Mouse (Mus musculus) embryonic stem cell, embryonic (primary cell): ENCODE data around the gene Gpha2.

Experiments used
- CTCF ChIA-PET, 4 experiments: fragments of 300-600 bp in 2 of 4; fragments of 350-600 bp in 2 of 4; sonication (Branson Sonifier 250); formaldehyde crosslinking; loops; one replicate each; lab custom pipeline; 2022; ENCODE audit warnings: inconsistent platforms in 2 of 4; lab: Charles Lee
- POLR2A ChIA-PET, 4 experiments: fragments of 300-600 bp in 2 of 4; fragments of 350-600 bp in 2 of 4; sonication (Branson Sonifier 250); formaldehyde crosslinking; loops; one replicate each; lab custom pipeline; 2022; ENCODE audit warnings: antibody characterized with exemption in 4 of 4, inconsistent platforms in 1 of 4; lab: Charles Lee

Gene Gpha2

DNA sequence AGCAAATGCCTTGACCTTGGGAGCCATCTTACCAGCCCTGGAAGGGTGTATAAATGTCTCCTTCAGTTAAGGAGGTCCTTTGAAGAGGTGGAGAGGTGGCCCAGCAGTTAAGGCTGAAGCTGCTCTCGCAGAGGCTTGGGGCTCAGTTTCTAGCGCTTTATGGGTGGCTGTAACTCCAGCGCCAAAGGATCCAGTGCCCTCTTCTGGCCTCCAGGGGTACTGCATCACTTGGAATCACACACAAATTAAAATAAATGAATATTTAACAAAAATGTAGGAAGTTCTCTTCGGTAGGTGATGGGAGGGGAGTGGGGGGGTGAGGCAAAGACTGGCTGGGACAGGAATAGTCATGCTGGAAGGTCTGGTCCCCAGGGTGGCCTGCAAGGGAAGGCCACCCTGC, 34.8 kb downstream of the Gpha2 start:
- CTCF ChIA-PET = interaction anchor here (0.6 to 5.7 kb wide), 40 partner anchors 9 to 612 kb away, joined by 3 to 63 read pairs (median 4); partner anchors contain the start of genes Cdc42bpg (in 2 of the 4), Ehd1 (in 2 of the 4), Men1 (in 2 of the 4) and Arl2 (in 1 of the 4)
- POLR2A ChIA-PET = interaction anchor here in 2 of 4 experiments (0.6 to 34.9 kb wide), 12 partner anchors 9 to 784 kb away, joined by 3 to 829 read pairs (median 4); partner anchors contain the start of genes Cdc42bpg (in 1 of the 2), Map4k2 (in 1 of the 2), Men1 (in 1 of the 2) and Sf1 (in 1 of the 2)

DNA sequence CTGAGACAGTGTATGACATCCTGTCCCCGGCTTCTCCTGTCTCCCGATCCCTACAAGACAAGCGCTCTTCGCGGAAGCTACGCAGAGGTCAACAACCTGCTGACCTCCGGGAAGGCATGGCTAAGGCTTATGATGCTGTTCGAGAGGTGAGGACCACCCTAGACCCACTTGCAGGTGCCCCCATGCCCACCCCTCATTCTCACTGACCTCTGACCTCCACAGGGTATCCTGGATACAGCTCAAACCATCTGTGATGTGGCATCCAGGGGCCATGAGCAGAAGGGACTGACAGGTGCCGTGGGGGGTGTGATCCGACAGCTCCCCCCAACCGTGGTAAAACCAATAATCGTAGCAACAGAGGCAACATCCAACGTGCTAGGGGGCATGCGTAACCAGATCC, 35.2 kb downstream of the Gpha2 start:
- CTCF ChIA-PET = interaction anchor here (0.7 to 5.7 kb wide), 30 partner anchors 9 to 613 kb away, joined by 3 to 63 read pairs (median 4); partner anchors contain the start of genes Men1 (in 2 of the 4), Arl2 (in 1 of the 4), Atg2a (in 1 of the 4) and Cdc42bpg (in 1 of the 4)
- POLR2A ChIA-PET = interaction anchor here in 2 of 4 experiments (0.6 to 34.9 kb wide), 11 partner anchors 9 to 783 kb away, joined by 3 to 829 read pairs (median 4); partner anchors contain the start of genes Cdc42bpg (in 1 of the 2), Map4k2 (in 1 of the 2) and Sf1 (in 1 of the 2)

DNA sequence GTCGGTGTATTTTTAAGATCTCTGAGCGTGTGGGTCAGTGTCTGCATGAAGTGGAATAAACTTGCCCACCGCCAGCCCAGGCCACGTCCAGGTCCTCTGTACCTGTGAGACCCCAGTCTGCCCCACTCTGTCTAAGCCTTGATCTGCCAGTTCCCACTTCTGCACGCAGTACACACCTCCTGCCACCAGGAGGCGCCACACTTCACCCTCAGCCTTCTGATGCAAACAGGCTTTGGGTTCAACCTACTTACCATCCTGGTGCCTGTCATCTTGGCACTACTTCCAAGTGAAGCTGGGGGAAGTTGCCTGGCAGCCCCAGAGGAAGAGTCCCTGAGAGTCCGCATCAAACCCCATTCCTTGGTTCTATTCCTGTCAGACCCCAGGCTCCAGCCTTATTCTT, 36.0 kb downstream of the Gpha2 start:
- ChIA-PET CTCF (interaction anchor here (0.7 to 8.2 kb wide), 21 partner anchors 9 to 262 kb away, joined by 3 to 66 read pairs (median 4); partner anchors contain the start of genes Cdc42bpg (in 2 of the 4), Ehd1 (in 1 of the 4), Map4k2 (in 1 of the 4) and Men1 (in 1 of the 4)), POLR2A (interaction anchor here in 2 of 4 experiments (0.7 to 34.9 kb wide), 14 partner anchors 8 to 121 kb away, joined by 3 to 829 read pairs (median 6); partner anchors contain the start of genes Ehd1 (in 2 of the 2), Arl2 (in 1 of the 2), Atg2a (in 1 of the 2) and Batf2 (in 1 of the 2))

DNA sequence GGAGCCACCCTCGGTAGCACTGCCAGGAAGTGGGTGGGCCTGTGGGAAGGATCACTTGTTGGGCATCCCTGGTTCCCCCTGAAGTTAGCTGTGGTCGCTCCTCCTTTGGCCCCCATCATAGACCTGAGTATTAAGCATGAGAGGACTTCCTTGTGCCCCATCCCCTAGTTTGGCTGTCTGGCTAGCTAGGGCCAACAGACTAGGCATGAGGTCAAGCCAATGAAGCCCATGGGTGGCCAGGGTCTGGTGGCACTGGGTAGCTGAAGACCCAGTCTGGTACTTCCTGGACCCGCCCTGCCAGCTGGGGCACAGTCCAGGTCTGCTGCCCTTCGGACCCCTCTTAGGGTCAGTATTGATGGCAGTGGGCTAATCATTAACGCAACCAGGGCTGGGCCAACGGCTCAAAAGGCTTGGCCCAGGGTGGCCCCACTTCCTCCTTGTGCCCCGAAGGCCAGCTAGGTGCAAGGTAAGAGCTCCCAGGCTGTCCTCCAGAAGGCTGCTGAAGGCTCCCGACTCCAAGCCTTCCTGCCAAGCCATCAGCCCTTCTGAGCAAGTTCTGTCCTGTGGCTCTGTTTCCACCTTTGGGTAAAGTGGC, 36.8 kb downstream of the Gpha2 start:
- CTCF ChIA-PET = interaction anchor here (0.6 to 8.2 kb wide), 31 partner anchors 8 to 261 kb away, joined by 3 to 66 read pairs (median 3); partner anchors contain the start of genes Cdc42bpg (in 3 of the 4), Men1 (in 2 of the 4), Arl2 (in 1 of the 4) and Ehd1 (in 1 of the 4)
- POLR2A ChIA-PET = interaction anchor here (0.6 to 34.9 kb wide), 31 partner anchors 9 to 196 kb away, joined by 3 to 829 read pairs (median 5); partner anchors contain the start of genes Ehd1 (in 2 of the 4), Arl2 (in 1 of the 4), Atg2a (in 1 of the 4) and Batf2 (in 1 of the 4)

DNA sequence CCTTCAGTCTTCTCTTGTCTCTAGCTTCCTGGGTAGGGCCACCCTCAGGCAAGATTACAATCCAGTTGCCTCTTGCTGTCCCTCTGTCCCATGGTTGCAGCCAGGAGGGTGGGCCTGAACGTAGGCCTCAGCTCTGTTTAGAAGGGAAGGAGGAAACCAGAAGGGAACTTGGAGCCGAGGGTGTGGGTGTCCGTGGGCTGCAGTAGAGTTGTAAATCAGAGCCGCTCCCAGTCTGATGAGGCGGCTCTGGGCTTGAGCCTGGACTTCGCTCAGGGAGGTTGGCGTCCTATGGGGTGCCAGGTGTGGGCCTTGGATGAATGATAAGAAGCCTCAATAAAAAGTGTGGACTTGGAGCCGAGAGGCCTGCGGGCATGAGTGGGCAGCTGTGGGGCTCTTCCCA, 38.0 kb downstream of the Gpha2 start:
- ChIA-PET CTCF (interaction anchor here (0.7 to 8.2 kb wide), 26 partner anchors 11 to 184 kb away, joined by 3 to 66 read pairs (median 4); partner anchors contain the start of genes Cdc42bpg (in 4 of the 4), Ehd1 (in 3 of the 4), Men1 (in 2 of the 4) and Atg2a (in 1 of the 4)), POLR2A (interaction anchor here (0.7 to 34.9 kb wide), 38 partner anchors 9 to 804 kb away, joined by 3 to 829 read pairs (median 4); partner anchors contain the start of genes Atg2a (in 2 of the 4), Ehd1 (in 2 of the 4), Men1 (in 2 of the 4) and Cdc42bpg (in 1 of the 4))

DNA sequence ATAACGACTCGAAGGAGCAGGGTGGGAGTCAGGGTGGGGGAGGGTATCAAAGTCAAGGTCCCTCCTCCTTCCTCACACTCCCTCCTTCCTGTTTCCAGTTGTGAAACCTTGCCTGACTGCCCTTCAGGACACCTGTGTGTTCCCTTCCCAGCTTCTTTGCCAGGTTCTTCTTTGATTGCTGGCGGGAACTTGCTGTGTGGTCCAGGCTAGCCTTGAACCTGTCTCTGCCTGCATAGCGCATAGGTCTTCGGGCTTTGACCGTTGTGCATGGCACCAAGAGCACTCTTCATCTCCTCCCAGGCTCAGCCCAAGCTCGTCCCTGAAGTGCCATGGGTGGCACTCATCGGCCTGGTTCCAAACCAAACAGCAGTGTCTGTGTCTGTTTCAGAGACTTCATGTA, 38.8 kb downstream of the Gpha2 start:
- POLR2A ChIA-PET = interaction anchor here in 2 of 4 experiments (0.8 to 34.9 kb wide), 19 partner anchors 8 to 250 kb away, joined by 3 to 829 read pairs (median 5); partner anchors contain the start of genes Ehd1 (in 2 of the 2), Atg2a (in 1 of the 2), Map4k2 (in 1 of the 2) and Men1 (in 1 of the 2)
- CTCF ChIA-PET = interaction anchor here (0.8 to 8.2 kb wide), 20 partner anchors 9 to 345 kb away, joined by 3 to 66 read pairs (median 5); partner anchors contain the start of genes Cdc42bpg (in 2 of the 4), Ehd1 (in 2 of the 4) and Men1 (in 1 of the 4)

DNA sequence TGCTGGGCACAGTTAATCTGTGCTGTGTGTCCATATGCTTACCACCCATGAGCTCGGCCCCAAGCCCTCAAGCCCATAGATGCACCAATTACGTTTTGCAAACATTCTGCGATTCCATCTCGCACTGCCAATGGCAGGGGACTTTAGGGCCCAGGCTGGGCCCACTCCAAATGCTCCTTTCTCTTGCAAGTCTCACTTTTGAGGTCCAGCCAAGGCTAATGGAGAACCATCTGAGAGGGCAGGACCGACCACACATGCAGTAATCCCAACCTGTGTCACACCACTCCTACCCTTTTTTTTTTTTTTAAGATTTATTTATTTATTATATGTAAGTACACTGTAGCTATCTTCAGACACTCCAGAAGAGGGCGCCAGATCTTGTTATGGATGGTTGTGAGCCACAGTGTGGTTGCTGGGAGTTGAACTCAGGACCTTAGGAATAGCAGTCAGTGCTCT, 39.6 kb downstream of the Gpha2 start:
- CTCF ChIA-PET = interaction anchor here (0.6 to 8.2 kb wide), 42 partner anchors 8 to 791 kb away, joined by 3 to 66 read pairs (median 4); partner anchors contain the start of genes Cdc42bpg (in 4 of the 4), Ehd1 (in 2 of the 4), Capn1 (in 1 of the 4) and Gpha2 (in 1 of the 4)

DNA sequence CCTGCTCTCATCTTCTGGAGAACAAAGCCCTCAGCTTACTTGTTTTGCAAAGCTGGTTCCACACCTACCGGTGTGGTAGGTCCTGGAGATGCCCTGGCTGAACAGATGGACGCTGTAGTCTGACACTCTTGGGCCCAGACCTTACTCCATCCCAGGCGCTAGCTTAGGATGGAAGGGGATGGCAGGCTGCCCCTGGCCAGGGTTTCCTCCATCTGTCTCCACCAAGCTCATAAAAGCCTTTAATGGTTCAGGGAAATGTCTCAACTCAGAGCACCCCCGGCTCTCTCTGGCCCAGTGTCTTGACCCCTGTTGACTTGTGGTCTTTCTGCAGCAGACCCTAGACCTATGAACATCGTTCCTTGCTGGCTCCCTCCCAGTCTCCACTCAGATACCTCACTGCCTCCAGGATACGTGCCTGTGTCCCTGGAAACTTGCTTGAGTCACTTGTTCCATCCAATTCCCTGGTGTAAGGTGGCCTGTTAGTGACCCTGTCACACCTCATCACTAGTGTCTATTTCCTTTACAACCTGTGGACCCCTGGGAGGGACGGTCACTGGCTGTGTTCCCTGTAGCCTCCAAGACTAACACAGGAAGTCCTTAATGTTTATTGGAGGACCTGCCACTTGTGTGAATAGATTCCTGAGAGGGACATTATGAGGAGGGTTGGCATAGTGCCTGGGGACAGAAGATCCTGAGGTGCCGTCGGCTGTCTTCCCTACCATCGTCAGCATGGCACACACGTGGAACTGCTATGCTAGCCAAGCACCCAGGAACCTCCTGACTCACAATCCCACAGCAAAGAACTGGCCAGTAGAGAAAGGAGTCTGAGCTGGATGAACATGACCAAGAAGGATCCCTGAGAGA, 41.4 kb downstream of the Gpha2 start:
- POLR2A ChIA-PET = interaction anchor here (0.8 to 34.9 kb wide), 12 partner anchors 11 to 200 kb away, joined by 3 to 829 read pairs (median 4); partner anchors contain the start of genes Ehd1 (in 2 of the 4), Cdc42bpg (in 1 of the 4), Men1 (in 1 of the 4) and Ppp2r5b (in 1 of the 4)
- CTCF ChIA-PET = interaction anchor here (0.7 to 8.2 kb wide), 18 partner anchors 9 to 301 kb away, joined by 3 to 66 read pairs (median 5); partner anchors contain the start of genes Cdc42bpg (in 2 of the 4), Ehd1 (in 1 of the 4) and Ppp2r5b (in 1 of the 4)

More for the DNA sequence above, 39.6 kb downstream of the Gpha2 start:
- POLR2A ChIA-PET = interaction anchor here (0.6 to 34.9 kb wide), 25 partner anchors 9 to 895 kb away, joined by 3 to 829 read pairs (median 4); partner anchors contain the start of genes Ehd1 (in 4 of the 4), Sf1 (in 2 of the 4), Cdc42bpg (in 1 of the 4) and Map4k2 (in 1 of the 4)

DNA sequence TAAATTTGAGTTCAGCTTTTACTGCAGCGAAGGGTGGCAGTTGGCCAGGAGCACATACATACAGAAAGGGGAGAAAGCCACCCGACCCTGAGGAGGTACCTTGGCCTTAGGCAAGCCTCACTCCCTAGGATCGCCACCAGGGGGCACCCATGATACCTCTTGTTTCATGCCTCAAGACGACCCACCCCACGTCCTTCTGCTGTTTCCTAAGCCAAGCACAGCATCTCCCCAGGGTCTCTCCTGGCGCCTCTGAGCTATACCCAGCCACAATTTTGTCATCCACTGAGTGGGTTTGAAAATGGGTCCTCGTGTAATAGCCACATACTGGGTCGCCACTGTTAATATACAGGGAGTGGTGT, 42.0 kb downstream of the Gpha2 start:
- ChIA-PET CTCF (interaction anchor here (0.5 to 8.2 kb wide), 16 partner anchors 8 to 1471 kb away, joined by 3 to 66 read pairs (median 3); partner anchors contain the start of genes Ehd1 (in 2 of the 4), Cdc42bpg (in 1 of the 4) and Ppp2r5b (in 1 of the 4)), POLR2A (interaction anchor here (0.8 to 34.9 kb wide), 15 partner anchors 10 to 200 kb away, joined by 3 to 829 read pairs (median 5); partner anchors contain the start of genes Cdc42bpg (in 2 of the 4), Ehd1 (in 2 of the 4), Men1 (in 1 of the 4) and Ppp2r5b (in 1 of the 4))

DNA sequence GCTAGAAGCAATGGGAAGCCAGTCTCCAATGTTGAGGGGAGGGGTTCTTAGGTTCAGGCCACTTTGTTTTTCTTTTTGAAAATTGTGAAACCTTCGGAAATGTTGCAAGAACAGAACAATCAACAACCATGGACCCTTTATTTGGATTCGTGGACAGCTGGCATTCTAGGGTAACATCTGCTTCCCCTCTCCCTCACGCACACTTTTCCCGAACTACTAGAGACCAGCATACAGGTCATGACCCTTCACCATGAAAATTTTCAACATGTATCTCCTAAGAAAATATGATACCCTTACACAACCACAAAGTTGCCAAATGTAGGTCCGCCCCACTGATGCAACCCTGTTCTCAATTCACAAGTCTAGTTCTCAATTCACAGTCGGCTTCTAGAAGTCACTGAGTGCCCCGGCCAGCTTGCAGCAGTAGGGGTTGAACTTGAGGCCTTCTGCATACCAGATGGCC, 42.5 kb downstream of the Gpha2 start:
- CTCF ChIA-PET = interaction anchor here (0.5 to 8.2 kb wide), 21 partner anchors 8 to 1471 kb away, joined by 3 to 66 read pairs (median 5); partner anchors contain the start of genes Cdc42bpg (in 3 of the 4), Ehd1 (in 1 of the 4), Men1 (in 1 of the 4) and Ppp2r5b (in 1 of the 4)
- POLR2A ChIA-PET = interaction anchor here in 3 of 4 experiments (0.6 to 34.9 kb wide), 24 partner anchors 10 to 745 kb away, joined by 3 to 829 read pairs (median 6); partner anchors contain the start of genes Atg2a (in 2 of the 3), Cdc42bpg (in 2 of the 3), Ehd1 (in 2 of the 3) and Cdca5 (in 1 of the 3)

DNA sequence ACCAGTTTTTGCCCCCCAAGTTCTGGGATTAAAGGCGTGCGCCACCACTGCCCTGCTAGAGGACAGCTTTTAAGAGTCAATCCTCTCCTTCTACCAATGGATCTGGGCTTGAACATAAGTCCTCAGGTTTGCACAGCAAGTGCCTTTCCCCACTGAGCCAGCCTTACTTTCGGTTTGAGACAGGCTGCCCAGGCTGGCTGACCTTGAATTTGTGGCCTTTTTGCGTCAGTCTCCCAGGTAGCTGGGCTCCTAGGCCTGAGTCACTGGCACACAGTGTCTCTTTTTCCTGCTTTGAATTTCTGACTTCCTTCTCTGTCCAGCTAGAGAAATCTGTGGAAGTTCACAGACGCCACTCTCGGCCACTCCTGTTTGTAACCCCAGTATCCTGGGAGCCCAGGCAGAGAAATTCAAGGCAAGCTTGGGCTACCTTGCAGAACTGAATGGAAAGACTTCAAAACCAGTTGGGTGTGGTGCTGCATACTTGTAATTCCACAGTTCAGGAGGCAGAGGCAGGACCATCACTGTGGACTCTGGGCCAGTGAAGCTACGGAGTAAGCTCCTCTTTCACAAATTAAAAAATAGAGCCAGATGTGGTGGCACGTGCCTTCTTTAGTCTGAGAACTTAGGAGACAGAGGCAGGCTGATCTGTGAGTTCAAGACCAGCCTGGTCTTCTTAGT, 43.8 kb downstream of the Gpha2 start:
- ChIA-PET POLR2A (interaction anchor here (0.5 to 34.9 kb wide), 72 partner anchors 9 to 801 kb away, joined by 3 to 829 read pairs (median 5); partner anchors contain the start of genes Cdc42bpg (in 3 of the 4), Sf1 (in 3 of the 4), Atg2a (in 2 of the 4) and Ehd1 (in 2 of the 4)), CTCF (interaction anchor here (0.5 to 8.2 kb wide), 36 partner anchors 8 to 853 kb away, joined by 3 to 66 read pairs (median 4); partner anchors contain the start of genes Cdc42bpg (in 4 of the 4), Men1 (in 3 of the 4) and Ppp2r5b (in 1 of the 4))

DNA sequence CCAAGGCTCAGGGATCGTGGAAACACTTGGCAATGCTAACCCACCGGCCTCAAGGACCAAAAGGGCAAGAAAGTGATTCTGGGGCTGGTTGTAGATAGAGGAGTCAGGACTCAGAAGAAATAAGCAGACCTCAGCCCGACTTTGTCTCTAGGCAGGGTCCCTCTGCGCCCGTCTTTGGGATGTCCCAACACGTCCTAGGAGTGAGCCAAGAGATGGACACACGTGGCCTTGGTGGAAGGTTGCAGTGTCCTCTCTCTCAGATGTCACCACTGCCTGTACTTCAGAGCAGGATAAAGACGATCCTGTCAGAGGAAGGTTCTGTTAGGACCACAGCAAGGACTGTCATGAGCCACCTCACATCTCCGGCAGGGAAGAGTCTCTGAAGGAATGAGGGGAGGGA, 44.5 kb downstream of the Gpha2 start:
- ChIA-PET CTCF (interaction anchor here (0.5 to 4.9 kb wide), 29 partner anchors 8 to 854 kb away, joined by 3 to 43 read pairs (median 4); partner anchors contain the start of genes Cdc42bpg (in 3 of the 4), Men1 (in 3 of the 4) and Ppp2r5b (in 1 of the 4)), POLR2A (interaction anchor here (0.6 to 34.9 kb wide), 65 partner anchors 8 to 635 kb away, joined by 3 to 829 read pairs (median 5); partner anchors contain the start of genes Cdc42bpg (in 3 of the 4), Sf1 (in 3 of the 4), Atg2a (in 2 of the 4) and Ehd1 (in 2 of the 4))

DNA sequence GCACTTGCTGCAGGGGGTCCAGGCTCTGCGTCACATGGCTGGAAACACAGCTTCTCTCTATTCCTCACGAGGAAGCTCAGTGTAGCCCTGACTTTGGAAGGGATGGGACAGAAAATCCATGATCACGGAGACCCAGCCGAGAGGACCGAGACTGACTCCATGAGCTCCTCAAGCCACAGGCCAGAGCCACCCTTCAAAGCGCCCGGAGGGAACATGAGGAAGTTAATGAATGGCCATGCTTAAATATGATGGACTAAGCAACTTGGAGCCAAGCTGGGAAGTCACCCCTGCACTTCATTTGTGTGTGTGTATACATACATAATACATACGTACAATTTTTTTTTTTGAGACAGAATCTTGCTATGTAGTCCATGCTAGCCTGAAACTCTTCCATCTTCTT, 45.0 kb downstream of the Gpha2 start:
- ChIA-PET CTCF (interaction anchor here in 3 of 4 experiments (0.5 to 4.9 kb wide), 12 partner anchors 9 to 297 kb away, joined by 3 to 43 read pairs (median 4); partner anchors contain the start of gene Cdc42bpg (in 2 of the 3)), POLR2A (interaction anchor here (0.6 to 34.9 kb wide), 44 partner anchors 7 to 1210 kb away, joined by 3 to 829 read pairs (median 7); partner anchors contain the start of genes Atg2a (in 2 of the 4), Cdc42bpg (in 2 of the 4), Men1 (in 2 of the 4) and Sf1 (in 2 of the 4))

DNA sequence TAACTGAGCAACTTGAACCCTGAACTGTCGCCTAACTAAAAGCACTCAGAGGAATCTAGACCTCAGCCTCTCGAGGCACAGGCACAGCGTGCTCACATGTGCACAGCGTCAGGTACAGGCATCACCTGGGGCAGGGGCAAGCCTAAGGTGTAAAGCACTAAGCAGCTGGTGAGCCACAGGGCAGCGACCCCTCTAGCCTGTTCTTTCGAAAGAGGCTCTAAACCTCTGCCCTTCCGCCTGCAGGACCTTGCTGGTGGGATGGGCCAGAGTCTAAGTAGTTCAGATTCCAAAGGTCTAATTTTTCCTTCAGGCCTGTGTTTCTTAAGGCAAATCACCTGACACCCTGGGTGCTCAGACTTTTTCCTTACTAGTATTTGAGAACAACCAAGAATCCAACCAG, 45.9 kb downstream of the Gpha2 start:
- CTCF ChIA-PET = interaction anchor here in 2 of 4 experiments (0.6 to 1.1 kb wide), 2 partner anchors 15 to 44 kb away, joined by 3 read pairs; no protein-coding TSS in a partner anchor
- POLR2A ChIA-PET = interaction anchor here (0.5 to 34.9 kb wide), 17 partner anchors 8 to 431 kb away, joined by 3 to 829 read pairs (median 5); partner anchors contain the start of genes Cdc42bpg (in 2 of the 4) and Men1 (in 1 of the 4)
